Mouse (Mus musculus): ENCODE results near the gene Kng1.
"Not testable (repeated sequence)": the region's sequence is repeated elsewhere in the genome, so short reads cannot be mapped to it uniquely, and the experiment has no call there.

Kng1 gene

GRCm38 (mm10) chr16:23095581-23095980 lies 37.9 kb downstream of the Kng1 start:
- DNase-seq = not testable (repeated sequence)

GRCm38 (mm10) chr16:23096886-23097285 lies 39.2 kb downstream of the Kng1 start:
- not testable (repeated sequence) for DNase-seq

DNA sequence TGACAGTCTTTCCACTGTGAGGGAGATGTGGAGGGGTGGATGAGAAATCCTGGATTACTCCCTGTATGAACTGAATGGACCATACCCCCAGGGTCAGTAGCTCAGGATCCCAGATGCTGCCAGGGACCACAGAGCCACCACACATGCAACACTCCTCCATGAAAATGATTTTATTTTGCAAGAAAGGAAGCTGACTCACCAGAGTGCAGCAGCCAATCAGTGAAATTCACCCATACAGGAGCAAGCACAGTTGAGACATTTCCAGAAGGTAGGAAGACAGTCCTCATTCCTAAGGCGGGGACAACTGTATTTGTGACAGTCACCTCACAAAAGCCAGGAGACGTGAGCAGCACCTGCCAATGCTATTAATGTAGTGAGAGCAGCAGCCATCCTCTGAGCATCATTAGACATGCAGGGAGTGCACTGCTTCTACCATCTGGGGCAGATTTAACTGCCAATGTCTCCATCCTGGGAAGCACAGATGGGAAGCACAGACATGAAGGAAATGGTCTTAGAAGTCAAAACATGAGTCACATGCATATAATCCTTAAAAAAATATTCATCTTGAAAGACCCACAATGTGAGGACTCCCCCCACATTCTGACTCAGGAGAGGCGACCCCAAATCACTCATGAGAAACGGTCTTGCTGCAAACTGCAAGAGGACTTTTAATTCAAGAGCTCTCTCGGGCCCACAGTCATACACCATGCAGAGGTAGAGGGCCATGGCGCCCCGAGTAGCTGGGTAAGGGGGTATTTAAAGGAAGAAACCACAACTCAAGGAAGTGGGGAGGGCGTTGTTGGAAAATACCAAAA lies 39.8 kb downstream of the Kng1 start:
- not testable (repeated sequence) for DNase-seq

DNA sequence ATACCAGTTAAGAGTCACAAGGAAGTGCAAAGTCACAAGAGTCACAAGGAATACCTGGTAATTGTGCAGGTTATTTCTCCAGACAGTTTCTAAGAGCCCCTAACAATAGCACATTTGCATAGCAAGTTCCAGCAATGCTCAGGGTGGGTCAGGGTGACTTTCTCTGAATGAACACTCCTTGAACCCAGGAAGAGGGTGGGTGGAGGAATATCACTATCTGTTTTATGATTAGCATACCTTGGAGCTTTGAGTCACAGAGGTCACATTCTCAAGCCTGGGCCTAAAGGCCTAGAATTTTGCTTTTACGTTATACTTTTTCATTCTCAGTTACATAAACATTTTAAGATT lies 40.4 kb downstream of the Kng1 start:
- not testable (repeated sequence) for DNase-seq

- no peak for DNase-seq
Measured at GRCm38 (mm10) chr16:23099632-23100031, 42.0 kb downstream of the Kng1 start.

DNA sequence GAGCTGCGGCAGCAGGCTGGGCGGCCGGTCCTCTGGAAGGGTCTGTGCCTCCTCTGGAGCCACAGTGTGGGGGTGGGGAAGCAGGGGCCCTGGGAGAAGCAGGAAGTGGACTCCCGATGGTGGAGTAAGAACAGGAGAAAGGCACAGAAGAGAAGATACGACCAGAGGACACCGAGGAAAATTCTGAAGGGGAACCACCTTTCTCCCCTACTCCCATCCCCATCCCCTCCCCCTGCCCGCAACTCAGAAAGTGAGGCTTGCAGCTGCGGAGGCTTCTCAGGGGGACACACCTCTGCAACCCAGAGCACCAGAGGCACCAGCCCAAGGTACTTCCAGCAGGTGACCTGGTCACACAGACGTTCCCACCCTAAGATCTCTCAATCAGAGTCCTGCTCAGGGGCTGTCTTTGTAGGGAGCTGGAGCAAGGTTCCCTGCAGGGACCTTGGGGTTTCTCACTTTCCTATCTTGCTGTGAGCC lies 42.5 kb downstream of the Kng1 start:
- no peak for DNase-seq

GRCm38 (mm10) chr16:23100613-23101012 lies 42.9 kb downstream of the Kng1 start:
- no peak for DNase-seq

DNA sequence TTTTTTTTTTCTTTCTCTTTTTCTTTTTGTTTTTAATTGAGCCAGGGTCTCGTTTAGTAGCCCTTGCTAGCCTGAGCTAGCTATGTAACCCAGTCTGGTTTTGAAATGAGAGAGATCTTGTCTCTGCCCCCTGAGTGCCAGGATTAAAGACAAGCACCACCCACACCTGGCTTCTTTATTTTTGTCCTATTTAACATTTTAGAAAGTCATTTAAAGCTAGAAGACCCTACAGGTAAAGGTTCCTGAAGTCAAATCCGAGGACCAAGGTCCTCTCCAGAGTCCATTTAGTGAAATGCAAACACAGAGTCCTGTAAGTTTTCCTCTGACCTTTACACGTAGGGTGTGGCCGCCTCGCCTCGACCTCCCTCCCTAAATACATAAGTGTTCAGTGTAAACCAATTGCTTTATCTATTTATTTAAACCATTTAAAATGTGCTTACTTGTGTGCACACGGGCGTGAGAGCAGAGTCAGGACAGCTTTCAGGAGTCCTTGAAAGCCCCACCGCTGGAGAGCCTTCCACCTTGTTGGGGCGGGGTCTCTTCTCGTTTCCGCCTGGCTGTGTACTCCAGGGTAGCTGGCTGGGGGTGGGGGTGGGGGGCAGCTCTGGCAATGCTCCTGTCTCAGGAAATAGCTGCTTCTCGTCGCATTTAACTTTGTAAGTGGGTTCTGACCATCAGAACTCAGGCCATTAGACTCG lies 44.8 kb downstream of the Kng1 start:
- DNase-seq = no peak

- no peak for DNase-seq
Measured at GRCm38 (mm10) chr16:23103038-23103745, 45.5 kb downstream of the Kng1 start.

GRCm38 (mm10) chr16:23103841-23104240 lies 46.2 kb downstream of the Kng1 start:
- no peak for DNase-seq

DNA sequence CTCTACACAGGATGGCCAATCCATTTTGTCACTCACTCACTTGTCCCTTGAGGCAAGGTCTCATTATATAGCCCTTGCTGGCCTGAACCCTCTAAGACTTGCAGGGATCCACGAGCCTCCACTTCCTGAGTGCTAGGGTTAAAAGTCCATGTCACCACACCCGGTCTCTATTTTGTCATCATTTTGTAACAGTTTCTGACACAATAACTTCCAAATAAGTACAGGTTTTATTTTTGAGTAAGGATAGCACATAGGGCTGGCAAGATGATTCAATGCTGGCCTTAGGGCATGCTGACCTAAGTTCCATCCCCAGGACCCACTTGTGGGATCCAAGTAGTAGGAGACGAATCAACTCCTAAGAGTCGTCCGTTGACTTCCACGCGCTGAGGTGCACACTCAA lies 48.5 kb downstream of the Kng1 start:
- DNase-seq = peak; percentile 18

GRCm38 (mm10) chr16:23107231-23107942 lies 49.7 kb downstream of the Kng1 start, which contains the start of gene Eif4a2:
Gene Eif4a2 (plus strand): TSS chr16:23107444.
- DNase-seq = peak; percentile 95

- DNase-seq = peak; percentile 78
Measured at GRCm38 (mm10) chr16:23107946-23108759, 50.5 kb downstream of the Kng1 start.

GRCm38 (mm10) chr16:23108943-23109342 lies 51.3 kb downstream of the Kng1 start:
- DNase-seq = no peak

- DNase-seq = no peak
Measured at GRCm38 (mm10) chr16:23109350-23110280, 52.0 kb downstream of the Kng1 start.

GRCm38 (mm10) chr16:23112348-23112747 lies 54.7 kb downstream of the Kng1 start:
- DNase-seq = no peak

GRCm38 (mm10) chr16:23112861-23113435 lies 55.3 kb downstream of the Kng1 start:
- DNase-seq = no peak

DNA sequence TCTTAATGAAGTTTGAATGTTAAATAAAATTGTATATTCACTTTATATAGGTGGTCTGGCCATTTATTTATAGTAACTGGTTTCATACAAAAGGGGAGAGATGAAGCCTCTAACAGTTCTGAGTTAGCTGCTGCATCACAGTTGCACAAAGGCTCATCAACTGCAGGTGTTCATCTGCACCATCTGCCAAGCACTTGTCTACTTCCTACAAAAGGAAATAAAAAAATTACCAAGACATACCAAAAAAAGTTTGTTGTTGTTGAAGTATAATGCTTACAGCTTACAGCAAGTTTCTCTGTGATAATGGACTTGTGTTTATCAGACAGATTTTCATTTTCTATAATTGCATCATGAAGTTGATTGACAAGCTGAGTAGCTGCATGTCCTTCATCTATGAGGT lies 56.2 kb downstream of the Kng1 start:
- no peak for DNase-seq

DNA sequence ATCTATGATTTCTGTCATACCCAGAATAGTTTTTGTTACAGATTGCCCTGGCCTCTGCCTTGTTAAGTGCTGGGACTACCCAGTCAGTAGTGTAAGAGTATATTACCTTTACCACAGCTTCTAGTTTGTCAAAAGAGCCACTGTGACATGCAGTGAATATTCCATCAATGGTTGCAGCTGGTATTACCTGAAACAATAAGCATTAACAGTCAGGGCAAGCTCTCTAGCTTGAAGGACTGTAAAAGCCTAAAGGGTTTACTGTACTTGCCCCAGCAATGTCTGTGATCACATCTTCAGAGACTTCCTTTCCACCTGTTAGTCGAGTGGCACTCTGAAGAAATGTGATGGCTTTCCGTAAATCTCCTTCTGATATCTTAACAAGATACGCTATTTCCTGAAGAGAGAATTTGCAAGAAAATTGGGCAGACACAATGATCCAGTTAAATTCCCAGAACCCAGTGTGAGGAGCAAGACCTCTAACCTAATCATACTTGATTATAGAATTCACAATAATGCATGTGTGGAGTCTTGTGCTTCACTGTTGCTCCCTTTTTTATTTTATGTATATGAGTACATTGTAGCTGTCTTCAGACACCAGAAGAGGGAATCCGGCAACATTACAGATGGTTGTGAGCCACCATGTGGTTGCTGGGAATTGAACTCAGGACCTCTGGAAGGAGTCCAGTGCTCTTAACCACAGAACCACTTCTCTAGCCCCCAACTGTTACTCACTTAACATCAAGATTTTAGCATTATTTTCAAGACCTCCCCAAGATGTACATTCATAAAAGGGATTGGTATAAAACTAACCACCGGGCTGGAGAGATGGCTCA lies 56.9 kb downstream of the Kng1 start:
- DNase-seq = no peak
